Mouse (Mus musculus): Measurements from ENCODE around the gene Mrc2.

The Mrc2 gene

GRCm38 (mm10) chr11:105292124-105293071 is at the start of gene Mrc2:
Gene Mrc2, plus strand, starts transcription at chr11:105292643.
- DNase-seq (ENCODE audit: extremely low read depth, insufficient read length, low spot score) = peak; percentile 79

GRCm38 (mm10) chr11:105246369-105246768 is 46.1 kb upstream of the Mrc2 start:
- DNase-seq (ENCODE audit: extremely low read depth, insufficient read length, low spot score) = no peak

DNA sequence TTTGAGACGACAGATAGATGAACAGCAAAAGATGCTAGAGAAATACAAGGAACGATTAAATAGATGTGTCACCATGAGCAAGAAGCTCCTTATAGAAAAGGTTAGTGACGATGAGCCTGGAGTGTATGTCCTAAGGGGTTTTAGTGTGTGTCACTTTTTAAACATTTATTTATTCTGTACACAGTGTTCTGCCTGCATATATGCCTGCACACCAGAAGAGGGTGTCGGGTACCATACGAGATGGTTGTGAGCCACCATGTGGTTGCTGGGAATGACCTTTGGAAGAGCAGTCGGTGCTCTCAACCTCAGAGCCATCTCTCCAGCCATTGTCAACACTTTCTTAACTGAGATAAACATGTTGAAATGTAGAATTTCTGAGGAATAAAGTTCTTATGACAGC is 45.7 kb upstream of the Mrc2 start:
- no peak for DNase-seq (ENCODE audit: extremely low read depth, insufficient read length, low spot score)

DNA sequence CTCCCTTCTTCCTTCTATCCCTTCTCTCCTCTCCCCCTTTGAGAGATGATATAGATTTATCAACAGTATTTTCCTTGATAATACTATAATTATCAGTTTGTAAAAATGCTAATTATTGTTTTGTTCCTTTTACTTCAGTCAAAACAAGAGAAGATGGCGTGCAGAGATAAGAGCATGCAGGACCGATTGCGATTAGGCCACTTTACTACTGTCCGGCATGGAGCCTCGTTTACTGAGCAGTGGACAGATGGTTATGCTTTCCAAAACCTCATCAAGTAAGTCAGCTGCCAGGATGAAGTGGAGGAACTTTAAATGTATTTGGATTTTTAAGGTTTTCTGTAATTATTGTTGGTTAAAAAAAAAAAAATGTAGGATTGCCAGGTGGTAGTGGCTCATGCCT is 45.1 kb upstream of the Mrc2 start:
- DNase-seq (ENCODE audit: extremely low read depth, insufficient read length, low spot score) = no peak

DNA sequence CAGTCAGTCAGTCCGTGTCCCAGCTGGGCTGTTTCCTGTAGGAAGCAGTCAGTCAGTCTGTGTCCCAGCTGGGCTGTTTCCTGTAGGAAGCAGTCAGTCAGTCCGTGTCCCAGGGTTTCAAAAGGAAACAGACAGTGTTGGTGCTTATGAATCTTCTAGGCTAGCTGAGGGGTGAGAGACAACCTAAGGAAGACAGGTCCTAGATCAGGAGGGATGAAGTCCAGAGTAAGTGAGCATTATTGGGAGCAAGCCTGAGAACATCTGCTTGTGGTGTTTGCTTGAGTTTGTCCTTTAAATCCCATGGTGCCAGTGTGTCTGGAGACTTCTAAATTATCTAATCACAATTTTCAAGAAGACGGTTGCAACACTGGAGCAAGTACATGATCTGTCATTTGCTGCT is 32.7 kb upstream of the Mrc2 start:
- no peak for DNase-seq (ENCODE audit: extremely low read depth, insufficient read length, low spot score)

- DNase-seq (ENCODE audit: extremely low read depth, insufficient read length, low spot score) = no peak
Observed at GRCm38 (mm10) chr11:105261116-105261515, 31.3 kb upstream of the Mrc2 start.

DNA sequence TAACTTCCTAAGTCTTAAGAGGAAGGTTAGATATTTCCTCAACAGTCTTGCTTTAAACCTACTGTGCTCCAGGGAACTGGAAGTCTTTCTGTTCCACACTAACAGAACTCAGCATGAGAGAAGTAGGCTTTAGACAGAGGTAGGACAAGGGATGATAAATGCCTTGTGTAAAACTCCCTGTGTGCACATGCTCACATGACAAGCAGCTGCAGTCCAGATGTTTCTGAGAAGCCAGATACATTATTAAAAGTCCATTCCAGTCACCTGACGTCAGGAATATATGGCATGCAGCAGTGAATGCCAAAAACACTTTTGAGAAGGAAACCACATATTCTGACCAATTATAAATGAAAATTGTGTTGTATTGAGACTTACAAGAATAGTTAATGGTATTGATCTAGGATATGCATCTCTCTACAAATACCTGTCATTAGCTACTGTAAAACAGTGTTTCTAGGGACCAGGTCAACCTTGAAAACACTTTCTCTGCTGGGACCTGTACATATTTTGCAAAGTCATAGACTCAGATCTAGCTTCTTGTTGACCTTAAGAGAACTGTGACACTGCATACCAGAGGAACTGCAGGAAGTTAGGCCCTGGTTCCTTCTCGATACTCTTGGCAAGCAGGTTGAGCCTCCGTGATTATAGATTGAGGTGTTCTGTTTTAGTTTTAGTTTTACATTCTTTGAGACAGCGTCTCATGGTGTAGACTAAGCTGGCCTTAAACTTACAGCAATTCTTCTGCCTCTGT is 30.7 kb upstream of the Mrc2 start:
- no peak for DNase-seq (ENCODE audit: extremely low read depth, insufficient read length, low spot score)

DNA sequence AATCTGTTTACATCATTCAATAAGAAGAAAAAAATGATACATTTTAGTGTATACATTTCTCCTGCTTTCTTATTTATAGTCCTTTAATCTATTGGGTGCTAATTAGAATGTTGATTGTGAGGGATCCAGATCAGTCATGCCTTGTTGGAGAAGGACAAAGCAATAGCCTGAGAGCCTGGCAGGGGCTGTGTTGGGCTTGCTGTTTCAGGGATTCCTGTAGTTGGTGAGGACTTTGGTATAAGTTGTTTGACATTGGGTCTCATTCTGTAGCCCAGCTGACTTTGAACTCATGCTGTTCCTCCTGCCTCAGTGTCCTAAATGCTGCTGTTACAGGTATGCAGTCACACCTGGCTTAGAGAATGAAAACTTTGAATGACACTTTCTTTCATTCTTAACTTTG is 27.9 kb upstream of the Mrc2 start:
- DNase-seq (ENCODE audit: extremely low read depth, insufficient read length, low spot score) = no peak

- no peak for DNase-seq (ENCODE audit: extremely low read depth, insufficient read length, low spot score)
Observed at GRCm38 (mm10) chr11:105264988-105265387, 27.5 kb upstream of the Mrc2 start.

- no peak for DNase-seq (ENCODE audit: extremely low read depth, insufficient read length, low spot score)
Observed at GRCm38 (mm10) chr11:105270155-105270554, 22.3 kb upstream of the Mrc2 start.

DNA sequence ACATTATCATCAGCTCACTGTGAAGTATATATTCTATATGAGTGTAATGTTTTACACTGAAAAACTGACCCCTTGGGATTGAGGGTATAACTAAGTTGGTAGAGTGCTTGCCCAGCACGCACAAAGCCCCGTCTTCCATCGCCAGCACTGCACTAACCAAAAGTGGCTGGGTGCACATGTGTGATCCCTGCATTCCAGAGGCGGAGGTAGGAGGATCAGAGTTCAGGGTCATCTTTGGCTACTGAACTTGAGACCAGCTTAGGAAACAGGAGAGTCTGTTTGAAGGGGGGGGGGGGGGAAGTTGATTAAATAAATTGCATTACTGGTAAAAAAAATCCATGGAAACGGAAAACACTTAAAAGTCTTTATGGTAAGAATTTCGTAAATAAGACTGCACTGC is 12.0 kb upstream of the Mrc2 start:
- no peak for DNase-seq (ENCODE audit: extremely low read depth, insufficient read length, low spot score)

DNA sequence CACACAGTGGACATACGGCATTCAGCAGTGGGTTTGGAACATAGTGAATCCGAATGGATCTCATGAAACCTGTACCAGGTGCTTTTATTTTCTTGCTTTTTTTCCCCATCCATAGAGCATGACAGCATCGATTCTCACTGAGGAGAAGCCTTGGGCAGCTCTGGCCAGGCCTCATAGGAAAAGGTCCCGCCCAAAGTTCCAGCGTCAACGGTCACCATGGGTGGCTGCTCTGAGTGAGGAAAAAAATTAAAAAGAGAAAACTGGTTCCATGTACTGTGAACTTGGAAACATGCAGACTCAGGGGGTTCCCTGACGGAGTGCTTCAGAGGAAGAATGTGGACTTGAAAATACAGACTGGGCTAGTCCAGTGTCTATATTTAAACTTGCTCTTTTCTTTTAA is 11.2 kb upstream of the Mrc2 start:
- DNase-seq (ENCODE audit: extremely low read depth, insufficient read length, low spot score) = no peak

GRCm38 (mm10) chr11:105281763-105282459 is 10.5 kb upstream of the Mrc2 start:
- DNase-seq (ENCODE audit: extremely low read depth, insufficient read length, low spot score) = no peak

DNA sequence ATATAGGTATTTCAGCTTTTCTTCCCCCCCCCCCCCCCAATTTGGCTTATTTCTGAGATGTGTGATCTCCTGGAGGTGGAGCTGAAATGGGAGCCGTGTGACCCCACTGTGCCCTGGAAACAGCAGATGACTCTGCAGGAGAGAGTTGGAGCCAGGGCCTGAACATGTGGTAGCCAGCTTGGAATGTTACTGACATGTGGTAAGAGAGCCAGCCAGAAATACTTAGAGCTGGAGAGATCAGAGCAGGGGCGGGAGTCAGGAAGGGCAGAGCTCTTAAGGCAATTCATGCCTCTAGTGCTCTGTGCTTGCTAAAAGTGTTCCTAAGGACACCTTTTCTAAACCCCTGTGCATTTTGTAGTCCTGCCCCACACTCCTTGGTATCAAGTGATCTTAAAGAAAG is 10.0 kb upstream of the Mrc2 start:
- DNase-seq (ENCODE audit: extremely low read depth, insufficient read length, low spot score) = peak; percentile 49

DNA sequence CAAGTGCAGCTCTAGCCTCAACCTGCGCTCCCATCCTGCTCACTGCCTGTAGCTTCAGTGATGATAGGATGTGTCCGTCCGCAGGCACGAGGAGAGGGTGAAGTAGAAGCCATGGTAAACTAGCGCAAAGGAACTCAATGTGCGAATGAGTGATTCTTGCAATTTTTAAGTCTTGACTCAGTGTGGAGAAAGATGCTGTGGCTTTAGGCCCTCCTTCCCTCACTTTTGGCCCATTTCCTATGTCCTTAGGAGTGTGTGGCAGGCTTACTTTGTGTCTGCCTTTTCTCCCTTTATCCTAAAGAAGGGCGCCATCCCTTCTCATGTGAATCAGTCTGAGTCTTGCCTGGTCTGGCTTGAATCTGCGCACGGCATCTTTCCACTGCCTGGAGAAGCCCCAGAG is 9.4 kb upstream of the Mrc2 start:
- DNase-seq (ENCODE audit: extremely low read depth, insufficient read length, low spot score) = no peak

GRCm38 (mm10) chr11:105285720-105286119 is 6.7 kb upstream of the Mrc2 start:
- DNase-seq (ENCODE audit: extremely low read depth, insufficient read length, low spot score) = no peak

DNA sequence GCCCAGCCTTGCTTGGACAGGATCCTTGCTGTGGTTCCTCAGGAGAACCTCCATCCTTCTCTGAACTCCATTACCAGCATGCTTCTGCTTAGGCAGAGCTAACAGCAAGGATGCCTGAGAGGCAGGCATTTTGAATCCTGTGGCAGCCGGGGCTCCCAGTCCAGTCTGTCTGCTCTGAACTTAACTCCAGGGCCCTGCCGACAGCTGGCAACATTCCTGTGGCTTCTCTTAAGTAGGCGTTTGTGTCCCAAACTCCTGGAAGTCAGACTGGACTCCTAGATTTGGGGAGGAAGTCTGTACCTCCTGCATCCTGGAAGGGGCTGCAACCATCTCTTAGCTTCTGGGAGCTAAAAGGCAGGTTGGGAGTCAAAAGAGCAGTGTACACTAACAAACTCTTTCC is 3.0 kb upstream of the Mrc2 start:
- peak; percentile 32 for DNase-seq (ENCODE audit: extremely low read depth, insufficient read length, low spot score)

GRCm38 (mm10) chr11:105291681-105292123 is 741 bp upstream of the Mrc2 start:
- no peak for DNase-seq (ENCODE audit: extremely low read depth, insufficient read length, low spot score)

DNA sequence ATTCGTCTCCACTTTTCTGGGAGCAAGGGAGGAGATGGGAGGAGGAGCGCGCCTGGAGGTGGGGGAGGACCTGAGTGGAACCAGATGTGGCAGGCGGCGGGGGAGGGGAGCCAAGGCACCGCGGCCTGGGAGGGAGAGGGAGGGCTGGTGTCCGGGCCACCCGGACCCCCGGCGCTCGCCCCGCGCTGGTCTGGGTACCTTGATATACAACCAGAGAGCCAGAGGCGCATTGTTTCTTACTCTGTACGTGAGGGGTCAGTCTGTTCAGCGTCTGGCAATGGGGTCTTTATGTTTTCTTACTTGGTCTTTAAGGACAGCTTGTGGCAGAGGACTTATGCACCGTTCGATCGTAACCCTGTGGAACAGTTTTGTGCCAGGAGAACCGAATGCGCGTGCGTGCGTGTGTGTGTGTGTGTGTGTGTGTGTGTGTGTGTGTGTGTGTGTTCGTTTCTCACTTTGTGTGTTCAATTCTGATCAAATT is 698 bp downstream of the Mrc2 start:
- DNase-seq (ENCODE audit: extremely low read depth, insufficient read length, low spot score) = peak; percentile 63

DNA sequence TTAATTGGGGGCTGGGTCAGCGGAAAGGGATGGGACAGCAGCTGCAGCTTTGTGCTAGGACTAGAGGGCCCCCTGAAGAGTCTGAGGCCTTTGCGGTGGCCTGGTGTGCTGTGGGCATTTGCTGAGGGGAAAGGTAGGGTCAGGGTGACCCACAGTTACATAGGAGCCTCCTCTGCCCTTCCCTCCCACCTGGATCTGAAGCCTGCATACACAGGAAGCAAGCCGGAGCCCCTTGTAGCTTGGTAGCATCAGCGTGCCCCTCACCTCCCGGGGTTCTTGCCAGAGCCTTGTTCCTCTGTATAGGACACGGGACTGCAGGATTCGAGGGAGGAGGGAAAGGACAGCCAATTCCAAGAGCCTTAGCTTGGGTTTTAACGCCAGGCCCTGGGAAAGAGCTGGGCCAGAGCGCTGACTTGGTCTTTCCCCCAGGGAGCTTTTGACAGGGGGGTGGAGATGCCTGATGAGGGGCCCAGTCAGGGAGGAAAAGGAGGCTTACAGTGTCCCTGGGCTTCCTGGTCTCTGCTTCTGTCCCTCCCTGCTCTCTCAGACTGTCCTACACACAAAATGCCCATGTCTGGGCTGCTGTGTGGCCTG is 1.6 kb downstream of the Mrc2 start:
- DNase-seq (ENCODE audit: extremely low read depth, insufficient read length, low spot score) = no peak

DNA sequence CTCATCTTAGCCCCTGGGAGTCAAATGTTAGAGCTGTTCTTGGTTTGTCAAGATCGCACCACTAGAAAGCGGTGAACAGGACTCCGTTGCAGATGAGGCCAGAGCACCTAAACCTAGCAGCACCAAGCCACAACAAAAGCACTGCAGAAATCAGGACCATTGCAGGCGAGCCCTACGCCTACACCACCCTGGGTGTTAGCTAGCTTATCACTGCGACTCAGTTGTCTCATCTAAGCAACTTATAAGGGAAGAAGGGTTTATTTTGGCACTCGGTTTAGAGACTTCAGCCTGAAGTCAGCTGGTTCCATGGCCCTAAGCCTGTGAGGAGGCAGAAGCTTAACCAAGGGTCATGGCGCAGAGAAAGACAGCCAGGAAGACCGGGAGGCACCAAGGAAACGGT is 3.6 kb downstream of the Mrc2 start:
- DNase-seq (ENCODE audit: extremely low read depth, insufficient read length, low spot score) = no peak
